12 mouse cellular contexts compared by ENCODE assay signal in genomic region chr2:115731171-115731570, GRCm38 (mm10).
"Had no signal": no experiment of that assay in that cellular context is flagged by ENCODE, and none has a peak within 500 bp of the region (broad histone marks: within the 10 kb centered on the region; RNA-seq: fewer than 3 reads in every experiment).

No protein-coding gene starts in this region.

- H3K4me2 ChIP-seq: limb, embryonic 13.5 days; midbrain, embryonic 13.5 days; stomach, embryonic 15.5 days had no signal

- H3K9ac ChIP-seq: limb, embryonic 13.5 days; liver, embryonic 14.5 days; midbrain, embryonic 13.5 days; stomach, embryonic 15.5 days had no signal

- H3K4me1 ChIP-seq: stomach, embryonic 15.5 days had no signal

- H3K27ac ChIP-seq: limb, embryonic 13.5 days; liver, embryonic 14.5 days; midbrain, embryonic 13.5 days; stomach, embryonic 15.5 days had no signal

- DNase-seq: kidney, postnatal 14 days; left cerebral cortex, postnatal 4 days; lung, adult 18-20 months; lung, postnatal 36 days; right cerebral cortex, postnatal 14 days; thymus, adult 2 months; thymus, postnatal 25 days had no signal

- H3K27me3 ChIP-seq: midbrain, embryonic 13.5 days; stomach, embryonic 15.5 days had no signal

- H3K9me3 ChIP-seq: limb, embryonic 13.5 days; midbrain, embryonic 13.5 days; stomach, embryonic 15.5 days had no signal

- ATAC-seq: lung, postnatal 0 days had no signal

- H3K36me3 ChIP-seq: midbrain, embryonic 13.5 days; stomach, embryonic 15.5 days had no signal

- H3K4me3 ChIP-seq: limb, embryonic 13.5 days; midbrain, embryonic 13.5 days; stomach, embryonic 15.5 days had no signal
